In genomic region chr7:112023150-112023600, GRCm38 (mm10) we compare ENCODE assay signal across 8 mouse cellular contexts. TPM values are rescaled to one million over a fixed set of nuclear protein-coding genes. Genes with fewer than 3 reads are reported as not detected.
DNase-seq lines count a peak whose midpoint lies in the region; ATAC-seq and TF ChIP-seq lines count a peak whose summit lies in the region.

Gene Usp47 (plus strand): TSS chr7:112023504.

- H3K27ac ChIP-seq in forebrain, embryonic 14.5 days (ENCODE audit: low read depth, low read length), result peak within 1 kb of the TSS; percentile 98
- peak within 1 kb of the TSS; percentile 89 for H3K27ac ChIP-seq in liver, embryonic 16.5 days (ENCODE audit: low read length)
- H3K27ac ChIP-seq in neural tube, embryonic 12.5 days, result peak within 1 kb of the TSS; percentile 95
- peak within 1 kb of the TSS; percentile 99 for H3K27ac ChIP-seq in stomach, postnatal 0 days (replicated peaks)

- intact Hi-C loops in heart, postnatal 10 days (cut with DNase I), result no loop called here

- H3K9ac ChIP-seq in forebrain, embryonic 14.5 days (ENCODE audit: low read length), result peak within 1 kb of the TSS; percentile 98
- H3K9ac ChIP-seq in liver, embryonic 16.5 days (ENCODE audit: low read depth, low read length), result peak within 1 kb of the TSS; percentile 89
- H3K9ac ChIP-seq in neural tube, embryonic 12.5 days, result peak within 1 kb of the TSS; percentile 98
- peak within 1 kb of the TSS; percentile 99 for H3K9ac ChIP-seq in stomach, postnatal 0 days (ENCODE audit: low read length)

- peak; percentile 96 for TF ChIP-seq EP300 in stomach, postnatal 0 days (optimal IDR thresholded peaks at IDR 0.05)

- no peaks in the 10 kb centered on the region for H3K27me3 ChIP-seq in forebrain, embryonic 14.5 days (replicated peaks; ENCODE audit: control insufficient read depth, insufficient read depth, low read length)
- no peaks in the 10 kb centered on the region for H3K27me3 ChIP-seq in liver, embryonic 16.5 days (ENCODE audit: control insufficient read depth, insufficient read depth, low read depth, low read length)
- no peaks in the 10 kb centered on the region for H3K27me3 ChIP-seq in neural tube, embryonic 12.5 days (replicated peaks)
- H3K27me3 ChIP-seq in stomach, postnatal 0 days (ENCODE audit: control insufficient read depth, insufficient read depth, low read length), result no peaks in the 10 kb centered on the region

- H3K9me3 ChIP-seq in forebrain, embryonic 14.5 days (replicated peaks; ENCODE audit: control insufficient read depth, low read length), result no peaks in the 10 kb centered on the region
- no peaks in the 10 kb centered on the region for H3K9me3 ChIP-seq in liver, embryonic 16.5 days (replicated peaks; ENCODE audit: control insufficient read depth, low read length)
- no peaks in the 10 kb centered on the region for H3K9me3 ChIP-seq in neural tube, embryonic 12.5 days
- H3K9me3 ChIP-seq in stomach, postnatal 0 days (ENCODE audit: control insufficient read depth, low read length), result no peaks in the 10 kb centered on the region

- peak within 1 kb of the TSS; percentile 89 for H3K4me2 ChIP-seq in forebrain, embryonic 14.5 days (ENCODE audit: low read length)
- peak within 1 kb of the TSS; percentile 97 for H3K4me2 ChIP-seq in liver, embryonic 16.5 days (ENCODE audit: low read depth, low read length)
- peak within 1 kb of the TSS; percentile 71 for H3K4me2 ChIP-seq in neural tube, embryonic 12.5 days (replicated peaks)
- H3K4me2 ChIP-seq in stomach, postnatal 0 days (replicated peaks; ENCODE audit: low read depth), result peak within 1 kb of the TSS; percentile 86

- no peaks in the 10 kb centered on the region for H3K36me3 ChIP-seq in forebrain, embryonic 14.5 days (ENCODE audit: control insufficient read depth, insufficient read depth, low read length)
- no peaks in the 10 kb centered on the region for H3K36me3 ChIP-seq in liver, embryonic 16.5 days (ENCODE audit: control insufficient read depth, insufficient read depth)
- no peaks in the 10 kb centered on the region for H3K36me3 ChIP-seq in neural tube, embryonic 12.5 days
- no peaks in the 10 kb centered on the region for H3K36me3 ChIP-seq in stomach, postnatal 0 days (ENCODE audit: control insufficient read depth, insufficient read depth, low read length)

- H3K4me3 ChIP-seq in forebrain, embryonic 14.5 days (ENCODE audit: low read depth, low read length), result peak within 1 kb of the TSS; percentile 98
- peak within 1 kb of the TSS; percentile 80 for H3K4me3 ChIP-seq in liver, embryonic 16.5 days (ENCODE audit: low read depth, low read length)
- peak within 1 kb of the TSS; percentile 93 for H3K4me3 ChIP-seq in neural tube, embryonic 12.5 days
- peak within 1 kb of the TSS; percentile 98 for H3K4me3 ChIP-seq in stomach, postnatal 0 days (ENCODE audit: low read depth, low read length)

- peaks cover 27% of the 10 kb centered on the region for H3K4me1 ChIP-seq in forebrain, embryonic 14.5 days (ENCODE audit: control insufficient read depth, insufficient read depth, low read length)
- peaks cover 22% of the 10 kb centered on the region for H3K4me1 ChIP-seq in liver, embryonic 16.5 days (ENCODE audit: control insufficient read depth, low read depth, low read length)
- peaks cover 25% of the 10 kb centered on the region for H3K4me1 ChIP-seq in neural tube, embryonic 12.5 days
- peaks cover 4% of the 10 kb centered on the region; the same call in 1 of the 2 replicates for H3K4me1 ChIP-seq in stomach, postnatal 0 days (replicated peaks; ENCODE audit: control insufficient read depth, insufficient read depth)

- peak; percentile 80 for ATAC-seq in cerebellum, adult (ENCODE audit: insufficient number of reproducible peaks, low FRiP score, low TSS enrichment)
- ATAC-seq in forebrain, embryonic 14.5 days, result peak; percentile 96
- peak; percentile 80 for ATAC-seq in liver, embryonic 16.5 days (ENCODE audit: low read depth)
- peak; percentile 95 for ATAC-seq in neural tube, embryonic 12.5 days (ENCODE audit: low FRiP score, low read depth)
- peak; percentile 90 for ATAC-seq in stomach, postnatal 0 days (ENCODE audit: low FRiP score, low TSS enrichment)

- peak; percentile 79 for DNase-seq in ES-CJ7 (ENCODE audit: low read depth, low spot score)
- peak; percentile 91 for DNase-seq in forebrain, embryonic 14.5 days (ENCODE audit: low spot score)
- DNase-seq in heart, postnatal 10 days, result peak; percentile 90 to 91
- DNase-seq in large intestine, adult 2 months (ENCODE audit: low read depth, low spot score), result peak; percentile 28
- DNase-seq in stomach, postnatal 0 days (ENCODE audit: low spot score), result peak; percentile 87

- TF ChIP-seq CTCF in stomach, postnatal 0 days (IDR thresholded peaks at IDR 0.05; ENCODE audit: low read depth), result peak; percentile 73

- WGBS in forebrain, embryonic 14.5 days, result under 1% methylated on average over 45 of the region's 54 CpGs
- 1% methylated on average over 53 of the region's 54 CpGs for WGBS in large intestine, adult 2 months
- WGBS in liver, embryonic 16.5 days (ENCODE audit: insufficient replicate concordance), result 0% methylated on average over 39 of the region's 54 CpGs
- WGBS in neural tube, embryonic 12.5 days, result under 1% methylated on average over 54 of the region's 54 CpGs
- under 1% methylated on average over 41 of the region's 54 CpGs for WGBS in stomach, postnatal 0 days

RNA-seq across cellular contexts. Expression of gene Usp47, which starts in this region (rescaled TPM):
- polyA plus RNA-seq in forebrain, embryonic 14.5 days (2014; fragmentation: Nextera tagmentation; extraction: Ambion mirVana), result 82.0 and 93.0 TPM in 2 replicates
- total RNA-seq in heart, postnatal 10 days (2021), result 10 to 100 TPM; 74.5 to 86.4 TPM
- 11.2 and 13.8 TPM in 2 replicates for polyA plus RNA-seq in large intestine, adult 2 months (2012; rRNA removed)
- 18.6 and 19.9 TPM in 2 replicates for polyA plus RNA-seq in liver, embryonic 16.5 days (2015; fragmentation: Nextera tagmentation; extraction: Ambion mirVana)
- 95.1 and 103 TPM in 2 replicates for polyA plus RNA-seq in neural tube, embryonic 12.5 days (2016; fragmentation: Nextera tagmentation; extraction: Ambion mirVana)
- polyA plus RNA-seq in stomach, postnatal 0 days (2015; fragmentation: Nextera tagmentation; extraction: Ambion mirVana), result 23.7 and 24.5 TPM in 2 replicates

Comparison
In these comparisons a context has a peak if more than half of its experiments do, and no peak if none do; other contexts are left out.
1. Peak in every context shown above with its lines: DNase-seq, ATAC-seq, H3K4me3 ChIP-seq and H3K27ac ChIP-seq.
2. DNase-seq: peak in every context shown above with its lines; median percentile 91 in forebrain, embryonic 14.5 days; 90 in heart, postnatal 10 days; 87 in stomach, postnatal 0 days; 79 in ES-CJ7; 28 in large intestine, adult 2 months.